Mouse (Mus musculus): ENCODE data around the gene Sgk1.

- no peak for TF ChIP-seq CHD2 (IDR thresholded peaks at IDR 0.05; ENCODE audit: low read depth, low read length)
- TF ChIP-seq ZC3H11A (IDR thresholded peaks at IDR 0.05; ENCODE audit: borderline replicate concordance, low read depth, low read length): no peak
- no peak for TF ChIP-seq HCFC1 (IDR thresholded peaks at IDR 0.05; ENCODE audit: borderline replicate concordance, insufficient read depth, low read length)
- no peak for TF ChIP-seq MAFK (IDR thresholded peaks at IDR 0.05; ENCODE audit: insufficient read depth, low read depth, low read length)
Measured at GRCm38 (mm10) chr10:21853122-21853521, 28.9 kb upstream of the Sgk1 start.

Measured in ES-E14 (cell line).